Mouse (Mus musculus) skeletal muscle tissue, adult 2 months (tissue): Measurements from ENCODE around the gene Gm20388.

Experiments
- DNase-seq: peaks from one replicate; pipeline ENCODE4 v3.0.0-alpha.2; 2012; ENCODE audit warnings: low read depth, low spot score

The Gm20388 gene

DNA sequence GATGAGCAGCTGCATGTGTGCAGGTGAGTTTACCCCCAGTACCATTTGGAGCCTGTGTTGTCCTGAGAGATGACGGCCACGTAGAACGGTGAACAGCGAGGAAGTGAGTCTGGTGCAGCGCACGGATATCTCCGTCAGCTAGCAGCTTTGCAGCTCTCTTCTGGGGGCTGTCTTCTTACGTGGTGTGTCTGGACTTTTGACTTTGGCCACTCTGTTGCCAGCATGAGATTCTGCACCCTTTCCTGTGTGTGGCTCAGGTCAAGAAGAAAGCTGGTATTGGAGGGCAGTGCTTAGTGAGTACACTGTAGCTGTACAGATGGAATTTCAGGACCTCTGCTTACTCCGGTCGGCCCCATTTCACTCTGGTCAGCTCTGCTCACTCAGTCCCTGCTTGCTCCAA, 47.4 kb downstream of the Gm20388 start:
- no peak for DNase-seq

- DNase-seq = peak; percentile 42
Observed at GRCm38 (mm10) chr8:119960531-119961104, 50.0 kb downstream of the Gm20388 start.

- no peak for DNase-seq
Observed at GRCm38 (mm10) chr8:119964859-119965258, 54.2 kb downstream of the Gm20388 start.

GRCm38 (mm10) chr8:119967435-119967834, 56.8 kb downstream of the Gm20388 start:
- no peak for DNase-seq

DNA sequence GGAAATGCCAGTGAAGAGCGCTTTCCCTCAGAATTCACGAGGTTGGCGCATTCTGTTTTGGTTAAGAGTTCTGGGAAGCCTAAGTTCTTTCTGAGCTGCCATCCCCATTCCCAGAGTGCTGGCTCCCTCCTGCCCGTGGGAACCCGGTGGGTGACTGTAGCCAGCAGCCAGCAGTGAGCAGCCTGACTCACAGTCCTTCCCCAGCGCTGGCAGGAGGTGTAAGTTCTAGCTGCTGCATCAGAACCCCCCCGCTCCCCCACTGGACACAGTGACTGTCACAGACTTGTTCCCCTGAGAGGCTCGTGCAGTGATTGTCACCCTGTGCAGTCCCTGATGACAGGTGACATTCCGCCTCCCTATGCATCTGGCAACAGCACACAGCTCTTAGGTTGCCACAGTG, 59.5 kb downstream of the Gm20388 start:
- DNase-seq = no peak

DNA sequence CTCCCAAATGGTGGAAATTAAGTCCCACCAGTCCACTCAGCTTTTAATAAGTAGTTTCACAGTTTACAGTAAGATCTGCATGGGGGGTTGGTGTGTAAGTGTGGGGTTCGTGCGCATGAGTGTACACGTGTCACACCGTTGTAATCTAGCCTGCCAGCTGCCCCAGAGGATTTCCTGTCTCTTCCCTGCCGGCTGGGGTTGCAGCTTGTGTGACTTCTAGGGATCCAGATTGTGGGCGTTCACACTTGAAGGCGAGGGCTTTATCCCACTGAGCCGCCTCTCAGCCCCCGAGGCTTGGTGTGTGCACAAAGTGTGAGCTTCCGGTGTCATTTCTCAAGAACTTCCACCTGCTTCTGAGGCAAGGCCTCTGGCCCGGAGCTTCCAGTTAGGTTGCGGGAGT, 61.9 kb downstream of the Gm20388 start:
- DNase-seq = no peak

DNA sequence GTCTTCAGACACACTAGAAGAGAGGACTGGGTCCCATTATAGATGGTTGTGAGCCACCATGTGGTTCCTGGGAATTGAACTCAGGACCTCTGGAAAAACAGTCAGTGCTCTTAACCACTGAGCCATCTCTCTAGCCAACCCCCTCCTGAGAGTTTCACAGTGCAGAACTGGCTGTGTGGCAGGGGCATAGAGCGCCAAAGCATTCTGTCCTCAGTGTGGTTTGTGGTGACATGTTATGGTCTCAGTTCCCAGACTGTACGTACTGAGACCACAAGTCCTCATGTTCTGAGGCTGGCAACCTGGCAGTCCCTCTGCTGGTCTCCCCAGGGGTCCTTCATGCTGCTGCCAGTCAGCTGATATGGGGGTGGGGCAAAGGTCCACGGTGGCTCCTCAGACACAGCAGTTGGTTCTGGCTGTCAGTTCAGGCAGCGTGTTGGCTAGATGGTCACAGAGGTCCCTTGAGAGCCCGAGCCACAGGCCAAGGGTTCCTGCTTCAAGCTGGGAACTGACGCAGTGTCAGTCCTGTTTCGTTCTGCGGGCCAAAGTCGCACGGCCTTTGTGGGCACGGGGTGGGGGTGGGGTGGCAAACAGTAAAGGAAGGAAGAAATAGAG, 68.2 kb downstream of the Gm20388 start:
- no peak for DNase-seq

DNA sequence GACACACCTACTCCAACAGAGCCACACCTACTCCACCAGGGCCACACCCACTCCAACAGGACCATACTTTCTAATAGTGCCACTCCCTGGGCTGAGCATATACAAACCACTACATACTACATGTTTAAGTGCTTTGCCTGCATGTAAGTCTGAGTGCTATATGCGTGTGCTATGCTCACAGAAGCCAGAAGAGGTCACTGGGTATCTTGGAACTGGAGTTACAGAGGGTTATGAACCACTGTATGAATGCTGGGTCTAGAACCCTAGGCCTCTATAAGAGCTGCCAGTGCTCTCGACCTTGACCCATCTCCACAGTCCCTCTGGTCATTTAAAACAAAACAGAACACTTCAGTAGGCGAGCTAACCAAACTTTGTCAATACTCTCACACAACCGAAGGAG, 70.6 kb downstream of the Gm20388 start:
- DNase-seq = no peak

DNA sequence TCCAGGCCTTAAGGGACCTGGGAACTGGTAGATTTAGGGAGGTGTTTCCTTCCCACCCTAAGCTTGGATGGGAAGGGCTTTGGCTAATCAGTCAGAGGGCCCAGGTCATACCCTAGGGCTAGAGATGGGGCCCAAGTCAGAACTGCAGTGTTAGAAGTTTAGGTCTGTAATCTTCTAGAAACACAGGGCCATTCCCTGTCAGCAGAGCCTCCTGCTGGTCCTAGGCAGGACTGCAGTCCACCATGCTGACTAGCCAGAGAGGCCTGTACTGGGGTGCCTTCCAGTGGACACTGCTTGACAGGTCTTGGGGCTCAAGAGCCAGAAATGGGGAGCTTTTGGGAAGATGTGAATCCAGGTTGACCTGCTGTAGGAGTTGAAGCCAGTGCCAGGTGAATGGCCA, 73.4 kb downstream of the Gm20388 start:
- no peak for DNase-seq

DNA sequence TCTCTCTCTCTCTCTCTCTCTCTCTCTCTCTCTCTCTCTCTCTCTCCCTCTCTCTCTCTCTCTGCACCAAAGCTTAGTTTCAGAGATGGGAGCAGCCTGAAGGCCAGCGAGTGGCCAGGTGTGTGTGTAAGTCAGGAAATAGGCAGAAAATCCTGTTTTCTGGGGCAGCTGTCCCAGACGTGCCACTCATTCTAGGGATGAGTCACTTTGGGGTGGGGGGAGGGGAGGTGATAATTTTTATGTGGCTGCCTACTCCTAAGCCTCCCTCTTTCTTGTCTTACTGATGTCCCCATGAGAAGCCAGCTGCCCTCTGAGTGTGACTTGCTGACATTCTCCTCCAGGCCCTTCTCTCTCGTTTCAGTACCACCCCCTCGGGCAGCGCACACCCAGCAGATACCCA, 75.5 kb downstream of the Gm20388 start:
- DNase-seq = no peak

GRCm38 (mm10) chr8:119988087-119988486, 77.4 kb downstream of the Gm20388 start:
- peak; percentile 51 for DNase-seq

DNA sequence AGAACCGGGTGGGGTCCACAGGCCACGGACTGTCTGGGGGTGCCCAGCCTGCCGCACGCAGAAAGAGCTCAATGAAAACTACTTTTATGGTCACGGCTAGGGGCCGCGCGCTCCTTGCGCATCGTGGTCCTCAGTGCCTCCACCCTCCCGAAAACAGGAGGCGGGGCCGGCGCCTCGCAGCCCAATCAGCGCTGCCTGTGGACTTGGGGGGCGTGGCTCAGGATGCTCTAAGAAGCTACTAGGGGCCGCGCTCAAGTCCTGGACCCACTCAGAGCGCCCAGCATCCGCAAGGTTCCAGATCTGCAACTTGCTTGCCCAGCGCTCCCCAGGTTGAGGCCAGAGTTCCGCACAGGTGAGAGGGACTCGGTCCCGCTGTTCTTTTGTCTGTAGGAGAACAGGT, 81.6 kb downstream of the Gm20388 start, which contains the start of gene Crispld2:
Gene Crispld2 (plus strand): TSS at position 190 of the 400 bp plus-strand sequence.
- DNase-seq = peak; percentile 68

GRCm38 (mm10) chr8:119994114-119994513, 83.5 kb downstream of the Gm20388 start:
- DNase-seq = no peak

DNA sequence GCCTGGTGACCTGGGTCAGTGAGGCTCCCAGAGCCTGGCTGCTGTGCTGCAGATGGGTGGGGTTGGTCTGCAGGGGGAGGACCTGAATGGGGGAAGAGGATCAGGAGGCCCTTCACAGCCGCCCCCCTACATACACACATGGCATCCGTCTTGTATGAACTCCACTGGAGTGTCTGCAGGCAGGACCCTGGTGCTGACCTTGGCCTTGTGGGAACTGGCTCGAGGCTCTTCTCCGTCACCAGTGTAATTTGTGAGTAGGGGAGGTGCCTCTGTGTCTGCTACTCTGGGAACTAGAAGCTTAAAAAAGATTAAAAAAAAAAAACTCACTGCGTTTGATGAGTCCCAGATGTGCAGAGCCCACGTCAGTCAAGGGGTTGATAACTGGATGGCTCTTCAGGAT, 83.9 kb downstream of the Gm20388 start:
- no peak for DNase-seq

DNA sequence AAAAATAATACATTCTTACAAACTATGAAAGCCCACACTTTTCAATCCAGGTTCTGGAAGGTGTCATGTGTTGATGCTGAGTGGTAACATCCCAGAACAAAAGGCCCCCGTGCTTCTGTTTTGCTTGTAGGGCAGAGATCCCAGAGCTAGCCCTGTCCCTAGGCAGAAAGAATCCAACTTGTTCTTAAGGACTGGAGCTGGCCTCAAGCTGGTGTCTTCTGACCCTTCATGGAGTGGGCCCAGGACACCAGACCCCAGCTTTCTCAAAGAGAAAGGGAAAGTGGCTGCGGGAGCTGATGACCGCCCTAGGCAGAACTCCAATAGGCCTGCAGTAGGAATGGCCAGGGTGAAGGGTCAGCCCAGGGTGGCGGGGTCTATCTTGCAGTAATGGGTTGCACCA, 86.6 kb downstream of the Gm20388 start:
- no peak for DNase-seq

- peak; percentile 77 for DNase-seq
Observed at GRCm38 (mm10) chr8:120000461-120000860, 89.8 kb downstream of the Gm20388 start.

DNA sequence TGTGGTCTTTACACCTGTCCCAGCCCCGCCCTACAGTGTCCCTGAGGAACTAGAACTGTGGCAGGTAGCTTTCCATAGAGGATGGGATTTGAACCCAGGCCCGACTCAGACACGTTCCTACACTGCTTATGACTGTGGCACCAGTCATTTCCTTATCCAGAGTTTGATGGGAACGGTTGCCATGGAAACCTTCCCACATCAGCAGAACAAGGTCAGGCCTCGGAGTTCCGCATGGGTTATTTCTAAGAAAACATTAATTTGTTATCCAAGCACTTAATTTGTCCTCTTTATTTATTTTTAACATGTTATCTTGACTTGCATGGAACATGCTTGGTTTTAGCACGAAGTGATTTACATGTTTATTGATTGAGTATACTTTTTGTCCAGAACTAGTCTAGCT, 91.1 kb downstream of the Gm20388 start:
- DNase-seq = no peak

GRCm38 (mm10) chr8:120002348-120002747, 91.7 kb downstream of the Gm20388 start:
- no peak for DNase-seq

DNA sequence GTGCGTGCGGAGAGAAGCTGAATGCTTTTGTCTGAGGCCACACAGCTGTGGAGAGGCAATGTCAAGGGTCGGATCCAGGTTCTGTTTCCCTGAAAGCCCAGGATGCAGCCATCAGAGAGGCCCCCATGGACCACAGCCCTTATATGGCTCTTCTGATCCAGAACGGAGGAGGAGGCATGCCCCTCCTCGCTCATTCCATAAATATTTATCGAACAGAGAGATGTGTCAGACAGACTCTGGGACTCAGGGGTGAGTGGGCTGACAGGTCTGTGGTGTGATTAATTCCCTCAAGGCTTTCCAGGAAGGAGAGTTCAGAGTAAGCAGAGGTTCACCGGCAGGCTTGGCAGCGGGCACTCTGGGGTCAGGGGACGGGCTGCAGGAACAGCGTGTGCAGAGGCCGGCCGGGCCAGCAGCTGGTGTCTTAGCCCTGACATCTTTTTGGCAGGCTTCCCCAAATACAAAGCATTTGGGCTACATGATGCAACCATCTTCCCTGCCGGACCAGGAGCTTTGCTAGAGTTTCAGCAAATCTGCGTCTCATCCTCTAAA, 93.6 kb downstream of the Gm20388 start:
- DNase-seq = peak; percentile 94

DNA sequence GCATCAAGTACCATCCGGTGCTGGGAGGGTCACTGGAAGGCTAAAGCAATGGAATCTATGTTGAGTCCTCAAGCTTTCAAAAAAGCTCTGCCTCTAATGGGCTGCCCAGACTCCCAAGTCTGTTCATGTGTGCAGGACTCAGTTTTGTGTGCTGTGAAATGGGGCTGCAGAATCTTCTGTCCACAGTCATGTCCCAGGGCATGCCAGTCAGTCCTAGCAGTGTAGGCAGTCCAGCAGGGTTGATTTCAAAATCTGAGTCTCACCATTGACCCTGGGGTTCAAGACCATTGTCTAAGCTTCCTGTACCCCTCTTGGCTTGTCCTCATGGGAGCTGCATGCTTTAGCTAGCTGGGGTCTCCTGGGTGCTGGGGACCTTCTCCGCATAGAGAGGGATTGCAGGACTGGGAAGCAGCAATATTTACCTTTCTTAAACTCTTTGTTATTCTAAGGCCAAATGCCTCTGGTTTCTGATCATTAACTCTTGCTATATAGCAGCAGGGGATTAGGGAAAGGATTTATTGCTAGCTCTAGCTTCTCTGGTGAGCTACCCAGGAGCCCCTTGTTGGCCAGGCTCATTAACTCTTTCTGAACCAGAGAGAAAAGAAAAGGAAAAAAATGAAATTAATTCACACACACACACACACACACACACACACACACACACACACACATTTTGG, 94.2 kb downstream of the Gm20388 start:
- DNase-seq = no peak

GRCm38 (mm10) chr8:120006645-120007160, 96.1 kb downstream of the Gm20388 start:
- DNase-seq = no peak

DNA sequence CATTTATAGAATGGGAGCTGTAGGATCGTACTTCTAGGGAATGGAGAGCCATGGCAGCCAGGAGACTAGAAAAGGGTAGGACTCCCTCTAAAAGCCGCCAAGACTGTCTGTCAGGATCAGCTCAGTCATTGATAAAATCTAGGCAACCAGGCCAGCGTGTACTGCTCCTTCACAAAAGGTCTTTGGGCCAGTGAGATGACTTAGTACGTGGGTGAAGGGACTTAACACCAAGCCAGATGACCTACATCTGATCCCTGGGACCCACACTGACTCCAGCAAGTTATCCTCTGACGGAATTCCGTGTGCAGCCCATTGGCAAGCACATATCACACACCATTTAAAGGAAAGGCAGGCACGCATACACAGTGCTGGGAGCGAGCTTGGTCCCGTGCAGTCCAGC, 96.5 kb downstream of the Gm20388 start:
- no peak for DNase-seq

- no peak for DNase-seq
Observed at GRCm38 (mm10) chr8:120009284-120009683, 98.6 kb downstream of the Gm20388 start.
